ENCODE assay signal across 11 mouse cellular contexts in genomic region chr16:94097724-94098455, GRCm38 (mm10). TPM values are rescaled to one million over a fixed set of nuclear protein-coding genes. Genes with fewer than 3 reads are reported as not detected.
DNase-seq lines count a peak whose midpoint lies in the region; ATAC-seq lines count a peak whose summit lies in the region.
"Had no signal": no experiment of that assay in that cellular context is flagged by ENCODE, and none has a peak within 500 bp of the region (broad histone marks: within the 10 kb centered on the region; RNA-seq: fewer than 3 reads in every experiment).

No protein-coding gene starts in this region.

- H3K4me2 ChIP-seq in midbrain, embryonic 16.5 days (ENCODE audit: low read length) = no peak overlapping the region
- H3K4me2 ChIP-seq in neural tube, embryonic 14.5 days (ENCODE audit: low read depth, low read length) = no peak overlapping the region
- H3K4me2 ChIP-seq: heart, embryonic 12.5 days had no signal

- ATAC-seq in midbrain, embryonic 16.5 days = no peak
- ATAC-seq in neural tube, embryonic 14.5 days (ENCODE audit: low read depth) = peak; percentile 54; the same call in 1 of the 2 replicates

- peaks cover 51% of the 10 kb centered on the region for H3K4me1 ChIP-seq in midbrain, embryonic 10.5 days
- H3K4me1 ChIP-seq in midbrain, embryonic 16.5 days (ENCODE audit: control insufficient read depth, insufficient read depth, low read length) = no peaks in the 10 kb centered on the region
- H3K4me1 ChIP-seq in neural tube, embryonic 14.5 days (ENCODE audit: control insufficient read depth, insufficient read depth, low read length) = no peaks in the 10 kb centered on the region

- no peaks in the 10 kb centered on the region for H3K36me3 ChIP-seq in midbrain, embryonic 10.5 days
- no peaks in the 10 kb centered on the region for H3K36me3 ChIP-seq in midbrain, embryonic 16.5 days (ENCODE audit: control insufficient read depth, insufficient read depth, low read length)
- H3K36me3 ChIP-seq in neural tube, embryonic 14.5 days (ENCODE audit: control insufficient read depth, insufficient read depth, low read length) = no peaks in the 10 kb centered on the region
- H3K36me3 ChIP-seq: heart, embryonic 12.5 days had no signal

- 3% methylated on average over 12 of the region's 12 CpGs for WGBS in midbrain, embryonic 10.5 days
- WGBS in midbrain, embryonic 16.5 days = 5% methylated on average over 12 of the region's 12 CpGs
- WGBS in neural tube, embryonic 14.5 days = 2% methylated on average over 12 of the region's 12 CpGs

- H3K27ac ChIP-seq in midbrain, embryonic 10.5 days (replicated peaks) = no peak overlapping the region; the same call in 1 of the 2 replicates
- H3K27ac ChIP-seq in midbrain, embryonic 16.5 days (ENCODE audit: low read length) = no peak overlapping the region
- H3K27ac ChIP-seq in neural tube, embryonic 14.5 days (ENCODE audit: low read depth, low read length) = no peak overlapping the region

- no peak overlapping the region for H3K9ac ChIP-seq in midbrain, embryonic 16.5 days (ENCODE audit: low read depth, low read length)
- H3K9ac ChIP-seq in neural tube, embryonic 14.5 days (replicated peaks; ENCODE audit: low read depth, low read length) = no peak overlapping the region
- H3K9ac ChIP-seq: heart, embryonic 12.5 days had no signal

- H3K27me3 ChIP-seq in midbrain, embryonic 10.5 days (ENCODE audit: low read depth, poor library complexity, severe bottlenecking) = peaks cover 84% of the 10 kb centered on the region
- peaks cover 60% of the 10 kb centered on the region for H3K27me3 ChIP-seq in midbrain, embryonic 16.5 days (ENCODE audit: control insufficient read depth, insufficient read depth, low read depth, low read length)
- peaks cover 50% of the 10 kb centered on the region for H3K27me3 ChIP-seq in neural tube, embryonic 14.5 days (ENCODE audit: control insufficient read depth, insufficient read depth, low read length)

- no peaks in the 10 kb centered on the region for H3K9me3 ChIP-seq in midbrain, embryonic 10.5 days (replicated peaks)
- no peaks in the 10 kb centered on the region for H3K9me3 ChIP-seq in midbrain, embryonic 16.5 days (replicated peaks; ENCODE audit: control insufficient read depth, low read length, poor library complexity, severe bottlenecking)
- H3K9me3 ChIP-seq in neural tube, embryonic 14.5 days (ENCODE audit: control insufficient read depth, low read length) = no peaks in the 10 kb centered on the region
- H3K9me3 ChIP-seq: heart, embryonic 12.5 days had no signal

- 0 out of 2 replicates have a peak overlapping the region, but pooled peaks have one; percentile 0 for H3K4me3 ChIP-seq in midbrain, embryonic 10.5 days
- H3K4me3 ChIP-seq in midbrain, embryonic 16.5 days (ENCODE audit: low read depth, low read length) = no peak overlapping the region
- H3K4me3 ChIP-seq in neural tube, embryonic 14.5 days (ENCODE audit: low read depth, low read length) = no peak overlapping the region
- H3K4me3 ChIP-seq: heart, embryonic 12.5 days had no signal

- peak; percentile 70 for DNase-seq in midbrain, embryonic 10.5 days (ENCODE audit: low spot score)
- peak; percentile 79 for DNase-seq in embryo, embryonic 10.5 days (ENCODE audit: low spot score)
- DNase-seq in kidney, postnatal 14 days = peak; percentile 65
- DNase-seq in right cerebral cortex, postnatal 10 days (ENCODE audit: low spot score in 2 of 2) = no peak
- no peak for DNase-seq in adrenal gland, postnatal 10 days
- DNase-seq: right cerebral cortex, postnatal 25 days had no signal

RNA-seq across cellular contexts. Expression of gene Sim2, which starts 13.2 kb away (rescaled TPM):
- 2.8 and 2.9 TPM in 2 replicates for polyA plus RNA-seq in midbrain, embryonic 10.5 days (2016; fragmentation: Nextera tagmentation; extraction: Ambion mirVana)
- 0.10 and 0.14 TPM in 2 replicates for polyA plus RNA-seq in midbrain, embryonic 16.5 days (2015; fragmentation: Nextera tagmentation; extraction: Ambion mirVana)
- 0.08 TPM in 1 of 2 replicates, not detected in the other for polyA plus RNA-seq in neural tube, embryonic 14.5 days (2014; fragmentation: Nextera tagmentation; extraction: Ambion mirVana)
- under 1 TPM in 1 of 2 experiments, not detected in 1; 0.09 TPM for total RNA-seq in adrenal gland, postnatal 10 days (2021)
- total RNA-seq: megakaryocyte, adult 5-6 weeks had no signal
- polyA plus RNA-seq: heart, embryonic 12.5 days; urinary bladder, adult 2 months had no signal

Comparison
In these comparisons a context has a peak if more than half of its experiments do, and no peak if none do; other contexts are left out.
1. DNase-seq: peak in midbrain, embryonic 10.5 days (single experiment), embryo, embryonic 10.5 days (single experiment) and kidney, postnatal 14 days (single experiment); none in right cerebral cortex, postnatal 10 days (0 of 2) and adrenal gland, postnatal 10 days (single experiment).